Mouse (Mus musculus) mouse embryonic stem cell (cell line): ENCODE data around the gene 1700011L22Rik.

Source experiments
- in situ Hi-C, 2 experiments: fragments of 300-500 bp; cut with MboI; formaldehyde crosslinking; loops; 1 replicate in 1 of 2; 3 replicates in 1 of 2; pipeline ENCODE4 v1.14.3; 2019 to 2020; ENCODE audit warnings: low sequenced_read_pairs in 2 of 2, low pct_unique_long_range_greater_than_20kb in 1 of 2, mixed read lengths in 1 of 2; ENCODE audit not compliant: unreplicated experiment in 1 of 2

The 1700011L22Rik gene

GRCm38 (mm10) chr8:79248470-79248869, at the start of gene 1700011L22Rik:
1700011L22Rik (minus strand) TSS chr8:79248570.
- in situ Hi-C loops, result no loop called here

DNA sequence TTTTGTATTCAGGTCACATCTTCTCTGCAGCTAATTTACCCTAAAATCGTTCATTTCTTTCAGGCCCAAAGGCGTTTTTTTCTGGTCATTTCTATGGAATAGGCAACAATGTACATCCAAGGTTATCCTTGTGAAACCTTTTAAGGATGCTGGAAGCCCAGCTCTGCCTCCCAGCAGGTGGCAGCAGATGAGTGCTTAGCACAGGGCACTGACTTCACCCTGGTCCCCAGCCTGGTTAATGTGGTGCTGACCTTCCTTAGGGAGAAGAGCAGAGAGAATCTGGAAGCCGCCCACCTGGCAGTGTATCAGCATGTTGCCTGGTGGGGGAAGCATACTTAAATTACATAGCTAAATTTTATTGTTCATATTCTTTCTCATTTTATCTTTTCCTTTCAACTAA, 49.4 kb upstream of the 1700011L22Rik start:
- in situ Hi-C loops, result no loop called here

DNA sequence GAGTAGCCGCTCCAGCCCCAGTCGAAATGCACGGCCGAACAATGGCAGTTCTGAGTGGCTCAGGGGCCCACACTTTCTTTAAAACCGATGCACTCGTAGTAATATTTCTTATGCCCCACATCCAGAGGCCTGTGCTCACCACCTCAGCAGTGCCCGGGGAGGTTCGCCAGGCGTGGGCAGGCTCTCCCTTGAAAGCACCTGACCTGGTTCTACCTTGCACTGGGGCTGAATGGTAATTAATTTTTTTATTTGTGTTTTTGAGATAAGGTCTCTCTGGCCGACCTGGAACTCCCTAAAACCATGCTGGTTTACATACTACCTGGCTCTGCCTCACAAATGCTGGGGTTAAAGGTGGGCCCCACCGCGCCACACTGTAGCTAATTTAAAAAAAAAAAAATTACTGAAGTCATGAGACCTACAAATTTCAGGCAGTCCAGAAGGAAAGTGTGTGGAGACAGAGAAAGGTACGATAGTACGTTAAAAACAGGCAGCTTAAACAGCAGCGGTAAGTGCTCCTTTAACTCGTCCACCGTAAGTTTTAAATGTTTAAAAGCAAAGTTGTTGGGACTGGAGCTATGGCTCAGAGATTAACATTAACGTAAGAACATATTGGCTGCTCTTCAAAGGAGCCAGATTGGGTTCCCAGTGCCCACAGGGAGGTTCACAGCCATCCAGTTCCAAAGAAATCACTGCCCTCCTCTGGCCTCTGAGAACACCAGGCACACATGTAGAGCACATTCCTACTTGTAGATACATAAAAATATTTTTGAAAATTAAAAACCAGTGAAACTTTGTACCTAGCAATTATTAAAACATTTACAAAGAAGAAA, 47.1 kb upstream of the 1700011L22Rik start:
- in situ Hi-C loops, result no loop called here

- in situ Hi-C loops, result no loop called here
These were observed 46.4 kb upstream of the 1700011L22Rik start, which contains the start of gene Mmaa for GRCm38 (mm10) chr8:79294610-79295275. Mmaa (minus strand) TSS chr8:79294937.

DNA sequence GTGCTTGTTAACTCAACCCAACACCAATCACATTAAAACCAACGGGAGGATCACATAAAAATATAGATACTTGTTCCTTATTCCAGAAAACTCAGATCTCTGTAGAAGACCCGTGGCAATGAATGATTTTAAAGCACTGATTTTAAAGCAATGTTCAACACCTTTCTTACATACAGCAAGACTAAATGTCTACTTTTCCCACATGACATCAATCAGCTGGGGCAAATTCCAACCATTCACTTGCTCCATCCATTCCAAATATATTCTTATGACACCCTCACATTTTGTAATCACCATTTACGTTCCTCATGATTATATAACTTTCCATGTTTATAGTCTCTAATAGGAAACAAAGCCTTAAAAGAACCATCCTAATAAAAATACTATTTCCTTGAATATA, 45.5 kb upstream of the 1700011L22Rik start:
- in situ Hi-C loops, result no loop called here

- in situ Hi-C loops, result no loop called here
These were observed 44.4 kb upstream of the 1700011L22Rik start for GRCm38 (mm10) chr8:79292712-79293264.

DNA sequence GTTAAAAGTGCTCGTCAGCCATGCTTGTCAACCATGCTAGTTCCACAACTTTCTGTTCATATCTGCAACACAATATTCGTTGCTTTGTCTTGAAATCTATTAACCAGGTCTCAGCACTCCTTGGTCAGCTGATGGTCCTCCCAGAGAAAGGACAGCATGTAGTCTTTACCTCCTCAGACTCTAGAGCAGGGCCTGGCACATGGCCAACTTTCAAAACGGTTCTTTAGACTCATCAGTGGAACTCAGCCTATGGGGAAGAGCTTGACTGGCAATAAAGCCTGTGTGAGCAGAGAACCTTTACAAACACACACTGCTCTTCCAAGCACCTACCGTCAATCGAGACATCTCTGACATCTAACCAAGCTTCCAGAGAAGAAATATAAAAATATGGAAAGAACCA, 41.2 kb upstream of the 1700011L22Rik start:
- in situ Hi-C loops, result no loop called here

- in situ Hi-C loops, result no loop called here
These were observed 40.3 kb upstream of the 1700011L22Rik start for GRCm38 (mm10) chr8:79288681-79289080.

GRCm38 (mm10) chr8:79288250-79288649, 39.9 kb upstream of the 1700011L22Rik start:
- in situ Hi-C loops, result no loop called here

GRCm38 (mm10) chr8:79286424-79286823, 38.1 kb upstream of the 1700011L22Rik start:
- in situ Hi-C loops, result no loop called here

DNA sequence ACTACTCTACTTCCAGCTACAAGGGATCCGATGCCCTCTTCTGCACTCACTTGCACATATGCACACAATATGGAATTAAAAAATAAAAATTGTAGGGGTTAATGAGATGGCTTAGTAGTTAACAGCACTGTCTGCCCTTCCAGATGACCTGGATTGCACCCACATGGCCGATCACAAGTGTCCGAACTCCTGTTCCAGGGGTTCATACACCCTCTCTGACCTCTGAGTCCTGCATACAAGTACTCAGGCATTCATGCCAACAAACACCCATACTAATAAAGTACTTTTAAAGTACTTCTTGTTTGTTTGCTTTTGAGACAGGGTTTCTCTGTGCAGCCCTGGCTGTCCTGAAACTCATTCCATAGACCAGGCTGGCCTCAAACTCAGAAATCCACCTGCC, 36.3 kb upstream of the 1700011L22Rik start:
- in situ Hi-C loops, result no loop called here

- in situ Hi-C loops, result no loop called here
These were observed 33.1 kb upstream of the 1700011L22Rik start for GRCm38 (mm10) chr8:79281376-79281890.

- in situ Hi-C loops, result no loop called here
These were observed 29.0 kb upstream of the 1700011L22Rik start for GRCm38 (mm10) chr8:79277264-79277870.

DNA sequence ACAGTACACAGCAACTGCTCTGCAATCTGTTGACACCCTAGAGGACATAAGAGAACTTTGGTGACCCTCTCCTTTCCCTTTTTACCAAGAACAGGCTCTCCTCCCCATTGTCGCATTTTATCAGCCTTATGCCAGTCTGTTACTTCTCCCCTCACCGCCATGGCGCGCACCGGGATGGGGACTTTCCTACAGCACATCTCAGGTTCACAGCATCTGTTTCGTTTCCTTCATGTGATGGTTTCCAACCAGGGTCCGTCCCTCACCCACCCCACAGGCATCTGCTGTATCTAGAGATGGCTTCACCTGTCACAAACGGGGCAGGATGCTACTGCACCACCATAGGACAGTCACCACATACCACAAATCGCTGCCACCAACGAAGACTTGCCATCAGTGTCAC, 26.6 kb upstream of the 1700011L22Rik start:
- in situ Hi-C loops, result no loop called here

DNA sequence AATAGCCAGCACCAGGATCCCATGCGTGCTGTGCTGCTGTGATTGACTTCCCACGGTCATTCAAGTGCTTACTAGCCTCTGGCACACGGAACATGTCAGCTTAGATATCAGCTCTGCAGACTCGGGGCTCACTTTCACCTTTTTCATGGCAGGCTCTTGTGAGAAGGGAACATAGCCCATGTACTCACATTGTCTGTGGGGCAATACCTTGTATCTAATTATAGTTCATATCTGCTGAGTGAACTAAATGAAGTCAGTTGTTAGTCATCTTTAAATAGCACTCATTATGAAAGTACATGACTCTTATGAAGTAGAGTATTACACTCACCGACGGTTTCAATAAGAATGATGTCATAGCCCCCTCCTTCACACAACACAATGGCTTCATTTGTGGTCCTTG, 25.4 kb upstream of the 1700011L22Rik start:
- in situ Hi-C loops, result no loop called here

DNA sequence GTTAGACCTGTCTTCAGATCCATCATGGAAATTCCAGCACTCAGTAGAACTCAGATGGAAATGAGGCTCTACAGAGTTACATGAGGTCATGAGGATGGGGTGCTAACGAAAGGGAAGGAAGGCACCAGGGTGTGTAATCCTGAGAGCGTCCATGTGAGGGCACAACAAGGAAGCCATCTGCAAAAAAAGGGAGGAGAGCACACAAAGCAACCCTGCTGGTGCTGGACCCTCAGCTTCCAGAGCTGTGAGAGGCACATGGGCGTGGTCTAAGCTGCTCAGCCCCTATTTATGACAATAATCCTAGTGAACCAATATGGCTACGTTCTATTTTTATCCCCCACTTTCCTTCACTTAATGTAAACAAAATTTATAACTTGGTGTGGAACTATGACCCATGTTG, 24.3 kb upstream of the 1700011L22Rik start:
- in situ Hi-C loops, result no loop called here

- in situ Hi-C loops, result no loop called here
These were observed 20.6 kb upstream of the 1700011L22Rik start for GRCm38 (mm10) chr8:79268921-79269320.

DNA sequence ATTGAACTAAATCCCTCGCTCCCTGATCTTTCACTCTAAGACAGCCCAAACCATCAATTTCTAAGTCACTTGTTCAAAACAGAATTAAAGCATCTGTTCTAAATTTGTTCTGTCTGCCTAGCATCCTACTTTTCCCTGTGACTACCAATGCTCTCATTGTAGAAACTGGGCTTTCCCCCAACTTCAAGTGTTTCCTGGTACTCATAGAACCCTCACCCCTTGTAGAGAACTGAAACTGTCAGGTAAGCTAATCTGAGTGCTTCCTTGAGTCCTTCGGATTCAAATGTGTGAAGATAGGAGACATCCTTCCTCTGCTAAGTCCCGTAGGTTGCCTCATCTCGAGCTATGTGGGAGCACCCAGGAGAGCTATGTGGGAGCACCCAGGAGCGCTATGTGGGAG, 13.6 kb upstream of the 1700011L22Rik start:
- in situ Hi-C loops, result no loop called here
